Mouse (Mus musculus) small intestine, adult 10 weeks (tissue): ENCODE data around the gene Med9. TPM values are rescaled to one million over a fixed set of nuclear protein-coding genes. Genes with fewer than 3 reads are reported as not detected.

Experiments used
- polyA plus RNA-seq: library from polyadenylated mRNA; stranded (reverse); fragments of 350-450 nt; fragmentation: Illumina TruSeq; extraction: RNeasy Lipid Tissue Mini Kit (QIAGEN cat#74804); gene quantifications from one replicate; pipeline ENCODE4 v1.2.3, GENCODE M21; 2014; ENCODE audit warnings: low replicate concordance

The Med9 gene
- 5.6 TPM for polyA plus RNA-seq

DNA sequence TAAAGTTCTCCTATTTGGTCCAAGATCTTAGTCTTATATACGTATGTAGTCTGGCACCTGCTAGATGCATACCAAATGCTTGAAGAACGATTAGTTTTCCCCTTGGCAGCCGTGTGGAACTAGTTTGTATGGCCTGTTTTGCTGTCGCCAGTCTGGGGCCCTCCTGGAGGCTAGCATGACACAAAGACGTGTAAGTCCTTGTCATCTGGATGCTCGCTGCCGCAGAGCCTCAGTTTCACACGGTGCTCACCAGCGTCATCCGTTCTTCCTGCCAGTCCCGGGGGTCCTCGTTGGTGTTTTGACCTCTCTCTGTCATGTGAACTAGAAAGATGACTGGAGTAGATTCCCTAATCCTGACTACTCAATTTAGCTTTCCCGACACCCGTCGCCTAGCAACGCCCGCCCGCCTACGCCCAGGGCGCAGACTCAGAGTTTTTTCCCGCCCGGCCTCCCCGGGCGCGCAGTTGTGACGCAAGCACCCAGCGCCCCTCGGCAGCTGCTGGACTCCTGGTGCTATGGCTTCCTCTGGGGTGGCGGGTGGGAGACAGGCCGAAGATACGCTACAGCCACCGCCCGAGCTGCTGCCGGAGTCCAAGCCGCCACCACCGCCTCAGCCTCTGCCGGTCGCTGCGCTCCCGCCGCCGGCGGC lies at the start of gene Med9:
Med9 (plus strand) TSS at position 455 of the 649 bp plus-strand sequence.

DNA sequence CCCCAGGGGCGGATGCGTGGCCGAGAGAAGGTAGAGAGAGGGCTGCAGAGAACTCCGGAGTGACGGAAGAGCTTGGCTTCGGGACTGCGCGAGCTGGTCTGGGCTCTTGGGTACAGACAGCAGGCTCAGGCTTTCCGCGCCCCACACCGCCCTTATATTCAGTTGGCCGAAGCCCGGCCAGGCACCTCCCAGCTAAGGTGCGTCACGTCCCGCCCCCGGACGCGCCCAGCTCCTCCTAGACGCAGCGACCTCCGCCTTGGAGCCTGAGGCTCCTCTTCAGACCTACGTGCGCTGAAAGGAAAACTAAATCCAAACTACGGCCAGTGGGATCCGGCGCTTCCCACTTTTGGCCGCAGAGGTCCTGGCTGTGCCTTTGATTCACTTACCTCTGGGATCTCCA lies 16.8 kb downstream of the Med9 start, which contains the start of gene Rasd1:
Rasd1 (minus strand) TSS at position 127 of the 400 bp plus-strand sequence.

Other genes starting within 250 kb of the Med9 start
- gene Pld6, start 160.6 kb upstream of the Med9 start, polyA plus RNA-seq = not detected
- 2.5 TPM for gene Flcn, start 138.2 kb upstream of the Med9 start, polyA plus RNA-seq
- gene Nt5m, start 108.8 kb upstream of the Med9 start, polyA plus RNA-seq = 0.93 TPM
- 166 TPM for gene Cops3, start 108.4 kb upstream of the Med9 start, polyA plus RNA-seq
- 0.45 TPM for gene Rasd1, start 16.7 kb downstream of the Med9 start, polyA plus RNA-seq
- not detected for gene Pemt, start 98.3 kb downstream of the Med9 start, polyA plus RNA-seq
- gene Rai1, start 156.8 kb downstream of the Med9 start, polyA plus RNA-seq = 1.2 TPM